Mouse (Mus musculus) cerebellum, adult 9-11 months (tissue): Measurements from ENCODE around the gene Tepp.

ENCODE experiments used
- DNase-seq: peaks from one replicate; pipeline ENCODE4 v3.0.0; 2022

The Tepp gene

GRCm38 (mm10) chr8:95310342-95310970 lies at the start of gene Tepp:
Gene Tepp, plus strand, starts transcription at chr8:95310566.
- no peak for DNase-seq

- DNase-seq: no peak
Observed at GRCm38 (mm10) chr8:95262181-95262580, 48.2 kb upstream of the Tepp start.

- no peak for DNase-seq
Observed at GRCm38 (mm10) chr8:95270501-95270900, 39.9 kb upstream of the Tepp start.

GRCm38 (mm10) chr8:95271841-95272240 lies 38.5 kb upstream of the Tepp start:
- no peak for DNase-seq

- DNase-seq: no peak
Observed at GRCm38 (mm10) chr8:95272871-95273270, 37.5 kb upstream of the Tepp start.

- DNase-seq: no peak
Observed at GRCm38 (mm10) chr8:95281493-95281892, 28.9 kb upstream of the Tepp start.

- DNase-seq: no peak
Observed at GRCm38 (mm10) chr8:95289066-95289650, 21.2 kb upstream of the Tepp start.

- peak; percentile 22 for DNase-seq
Observed at GRCm38 (mm10) chr8:95293172-95293571, 17.2 kb upstream of the Tepp start.

GRCm38 (mm10) chr8:95293891-95294290 lies 16.5 kb upstream of the Tepp start:
- no peak for DNase-seq

GRCm38 (mm10) chr8:95302410-95302809 lies 8.0 kb upstream of the Tepp start:
- no peak for DNase-seq

GRCm38 (mm10) chr8:95305526-95305925 lies 4.8 kb upstream of the Tepp start:
- DNase-seq: no peak

- DNase-seq: no peak
Observed at GRCm38 (mm10) chr8:95306431-95306830, 3.9 kb upstream of the Tepp start, which contains the start of gene Cngb1. Gene Cngb1, minus strand, starts transcription at chr8:95306585.

- DNase-seq: no peak
Observed at GRCm38 (mm10) chr8:95312836-95313235, 2.5 kb downstream of the Tepp start.

- no peak for DNase-seq
Observed at GRCm38 (mm10) chr8:95313857-95314256, 3.5 kb downstream of the Tepp start.

GRCm38 (mm10) chr8:95314707-95315106 lies 4.3 kb downstream of the Tepp start:
- no peak for DNase-seq

- no peak for DNase-seq
Observed at GRCm38 (mm10) chr8:95315350-95315749, 5.0 kb downstream of the Tepp start.

- peak; percentile 51 for DNase-seq
Observed at GRCm38 (mm10) chr8:95320224-95321139, 10.1 kb downstream of the Tepp start.

GRCm38 (mm10) chr8:95323201-95323600 lies 12.8 kb downstream of the Tepp start:
- DNase-seq: no peak

- no peak for DNase-seq
Observed at GRCm38 (mm10) chr8:95324646-95325045, 14.3 kb downstream of the Tepp start.

- no peak for DNase-seq
Observed at GRCm38 (mm10) chr8:95326822-95327221, 16.5 kb downstream of the Tepp start.

GRCm38 (mm10) chr8:95327866-95328465 lies 17.6 kb downstream of the Tepp start:
- DNase-seq: no peak

GRCm38 (mm10) chr8:95330367-95330766 lies 20.0 kb downstream of the Tepp start:
- no peak for DNase-seq

GRCm38 (mm10) chr8:95331156-95331719 lies 20.9 kb downstream of the Tepp start:
- DNase-seq: no peak
